Mouse (Mus musculus) cerebellum, adult 2 months (tissue): ENCODE results near the gene Rpl18. TPM values are rescaled to one million over a fixed set of nuclear protein-coding genes. Genes with fewer than 3 reads are reported as not detected.

Experiments
- DNase-seq, 2 experiments: peaks; one replicate each; pipeline ENCODE4 v3.0.0; 2021
- H3K27ac ChIP-seq: fragments of 200-500 bp; 2 replicates; pipeline ENCODE4 v1.5.1; 2012; ENCODE audit warnings: low read length, control low read depth, inconsistent platforms; ENCODE audit not compliant: insufficient read depth
- H3K27me3 ChIP-seq: fragments of 200-500 bp; 2 replicates; pipeline ENCODE4 v1.6.1; 2012; ENCODE audit warnings: inconsistent platforms, mild to moderate bottlenecking, low read length, moderate library complexity; ENCODE audit not compliant: control insufficient read depth, insufficient read depth
- H3K4me1 ChIP-seq: fragments of 200-500 bp; 2 replicates; pipeline ENCODE4 v1.6.1; 2011; ENCODE audit warnings: low read length; ENCODE audit not compliant: control insufficient read depth, insufficient read depth
- H3K4me3 ChIP-seq: fragments of 200-500 bp; replicated peaks from 2 replicates; pipeline ENCODE3; 2011; ENCODE audit warnings: mild to moderate bottlenecking, low read depth, low read length, control low read depth; ENCODE audit not compliant: insufficient read depth
- CTCF ChIP-seq: fragments of 200-500 bp; IDR thresholded peaks from 2 replicates; pipeline ENCODE4 v1.5.1; 2011; ENCODE audit warnings: low read depth, mild to moderate bottlenecking, control low read depth, low read length, moderate library complexity, borderline replicate concordance; ENCODE audit not compliant: insufficient read depth
- POLR2A ChIP-seq: fragments of 200-500 bp; IDR thresholded peaks from 2 replicates; pipeline ENCODE4 v1.6.1; 2011; ENCODE audit warnings: low read length, control low read depth, borderline replicate concordance; ENCODE audit not compliant: insufficient read depth
- WGBS: fragments of 180-500 bp; shearing (Covaris S2); methylation state at CpG from one replicate; pipeline ENCODE4 v1.1.7; 2018; 5-methylcytosine and 5-hydroxymethylcytosine counted together
- polyA plus RNA-seq: library from polyadenylated mRNA; depleted of rRNA; stranded (reverse); fragments of >200 nt; gene quantifications from 2 replicates; pipeline ENCODE4 v1.2.3, GENCODE M21; 2012

The Rpl18 gene
- polyA plus RNA-seq, 1 experiment = 359 TPM

DNA sequence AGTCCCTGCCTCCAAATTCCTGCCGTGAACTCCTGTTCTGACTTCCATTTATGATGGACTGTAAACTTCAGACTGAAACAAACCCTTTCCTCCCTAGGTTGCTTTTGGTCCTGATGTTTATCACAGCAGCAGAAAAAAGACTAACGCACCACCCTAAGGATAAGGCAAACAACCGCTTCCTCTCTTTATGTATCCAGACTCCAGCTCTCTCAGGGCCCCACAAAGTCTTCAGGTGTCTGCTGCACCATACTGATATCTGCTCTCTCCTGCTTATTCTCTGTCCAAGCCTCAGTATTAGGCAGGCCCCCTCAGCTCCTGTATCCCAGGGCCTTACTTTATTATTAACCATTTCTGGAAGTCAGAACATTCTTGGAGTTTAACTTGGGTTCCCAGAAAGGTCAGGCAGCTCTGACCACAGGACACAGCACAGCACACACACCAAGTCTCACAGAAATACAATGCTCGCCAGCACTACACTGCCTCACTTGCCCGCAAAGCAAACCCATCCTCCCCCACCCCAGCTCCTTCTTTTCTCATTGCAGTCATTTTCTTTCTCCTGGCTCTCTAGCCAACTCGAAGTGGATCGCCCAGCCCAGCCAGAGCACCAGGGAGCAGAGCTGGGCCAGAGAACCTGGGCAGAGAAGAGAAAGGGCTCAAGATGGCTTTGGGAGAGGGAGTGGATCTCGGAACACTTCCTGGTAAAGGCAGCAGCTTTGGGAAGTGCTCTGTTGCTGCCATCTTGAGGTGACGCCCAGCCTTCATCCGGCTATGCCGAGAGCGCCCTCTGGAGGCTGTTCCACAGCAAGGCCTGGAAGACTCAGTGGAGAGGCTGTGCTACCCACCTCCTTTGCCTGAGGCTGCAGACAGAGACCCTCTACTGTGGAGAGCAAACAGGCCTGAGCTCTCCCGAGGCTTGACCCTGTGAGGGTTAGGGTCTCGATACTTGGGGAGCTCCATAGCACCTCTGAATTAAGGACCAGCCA, 32.8 kb upstream of the Rpl18 start:
- H3K4me3 ChIP-seq = no peak overlapping the region
- DNase-seq = peak; percentile 87 to 90
- TF ChIP-seq POLR2A (peak; percentile 23; the same call in 1 of the 2 replicates), CTCF (peak; percentile 99)
- H3K27me3 ChIP-seq = no peaks in the 10 kb centered on the region
- WGBS = 29% methylated on average over 14 of the region's 14 CpGs
- H3K27ac ChIP-seq = peak overlapping the region; percentile 74
- H3K4me1 ChIP-seq = peaks cover 29% of the 10 kb centered on the region

GRCm38 (mm10) chr7:45683396-45684050, 31.7 kb upstream of the Rpl18 start, which contains the start of gene Ntn5:
Gene Ntn5 (plus strand): TSS chr7:45684022.
- H3K4me1 ChIP-seq = peaks cover 29% of the 10 kb centered on the region
- H3K27ac ChIP-seq = no peak within 1 kb of the TSS
- TF ChIP-seq POLR2A = no peak
- TF ChIP-seq CTCF = no peak
- DNase-seq = no peak
- 81% methylated on average over 7 of the region's 7 CpGs for WGBS
- H3K4me3 ChIP-seq = no peak within 1 kb of the TSS
- no peaks in the 10 kb centered on the region for H3K27me3 ChIP-seq

DNA sequence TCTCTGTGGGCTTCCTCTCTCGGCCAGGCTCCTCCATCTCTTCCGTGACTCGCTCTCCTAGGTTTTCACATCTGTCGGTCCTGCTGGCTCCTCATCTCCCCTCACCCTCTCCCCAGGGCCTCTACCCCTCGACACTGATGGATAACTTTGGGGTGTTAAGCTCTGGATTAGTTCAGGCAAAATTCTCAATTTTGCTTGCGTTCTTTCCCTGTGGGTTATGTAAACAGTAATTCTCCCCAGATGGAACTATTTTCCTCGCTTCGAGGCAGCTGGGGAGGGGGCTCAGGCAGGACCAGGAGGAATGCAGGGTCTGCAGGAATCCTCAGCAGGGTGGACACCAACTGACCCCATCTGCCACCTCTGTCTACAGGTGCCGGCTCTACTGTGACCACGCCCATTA, 29.4 kb upstream of the Rpl18 start:
- 72% methylated on average over 10 of the region's 10 CpGs for WGBS
- no peak for DNase-seq
- Histone ChIP-seq H3K27me3 (no peaks in the 10 kb centered on the region), H3K4me1 (peaks cover 20% of the 10 kb centered on the region), H3K27ac (no peak overlapping the region), H3K4me3 (no peak overlapping the region)
- TF ChIP-seq CTCF (no peak), POLR2A (no peak)

DNA sequence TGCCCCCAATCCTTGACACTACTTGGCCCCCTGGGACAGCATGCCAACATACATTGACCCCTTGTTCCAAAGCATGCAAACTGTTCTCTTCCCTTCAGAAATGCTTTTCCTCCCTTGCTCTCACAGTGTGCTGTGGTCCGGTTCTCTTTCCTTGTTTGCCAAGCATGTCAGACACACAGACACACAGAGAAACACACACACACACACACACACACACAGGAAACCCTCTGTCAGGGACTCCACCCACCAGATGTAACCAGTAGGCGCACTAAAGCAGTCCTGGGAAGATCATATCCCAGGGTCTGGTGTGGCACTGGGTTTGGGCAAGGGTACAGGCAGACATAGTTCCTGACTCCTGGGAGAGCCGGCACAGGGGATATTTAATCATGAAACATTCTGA, 28.4 kb upstream of the Rpl18 start:
- no peak for DNase-seq
- Histone ChIP-seq H3K27me3 (no peaks in the 10 kb centered on the region), H3K4me1 (peaks cover 11% of the 10 kb centered on the region), H3K27ac (no peak overlapping the region), H3K4me3 (no peak overlapping the region)
- TF ChIP-seq POLR2A (no peak), CTCF (no peak)
- 59% methylated on average over 3 of the region's 3 CpGs for WGBS

- Histone ChIP-seq H3K27me3 (no peaks in the 10 kb centered on the region), H3K27ac (no peak overlapping the region), H3K4me3 (no peak overlapping the region), H3K4me1 (no peaks in the 10 kb centered on the region)
- WGBS = 76% methylated on average over 6 of the region's 6 CpGs
- no peak for DNase-seq
- TF ChIP-seq CTCF (no peak), POLR2A (no peak)
Measured at GRCm38 (mm10) chr7:45689099-45689498, 26.2 kb upstream of the Rpl18 start.

DNA sequence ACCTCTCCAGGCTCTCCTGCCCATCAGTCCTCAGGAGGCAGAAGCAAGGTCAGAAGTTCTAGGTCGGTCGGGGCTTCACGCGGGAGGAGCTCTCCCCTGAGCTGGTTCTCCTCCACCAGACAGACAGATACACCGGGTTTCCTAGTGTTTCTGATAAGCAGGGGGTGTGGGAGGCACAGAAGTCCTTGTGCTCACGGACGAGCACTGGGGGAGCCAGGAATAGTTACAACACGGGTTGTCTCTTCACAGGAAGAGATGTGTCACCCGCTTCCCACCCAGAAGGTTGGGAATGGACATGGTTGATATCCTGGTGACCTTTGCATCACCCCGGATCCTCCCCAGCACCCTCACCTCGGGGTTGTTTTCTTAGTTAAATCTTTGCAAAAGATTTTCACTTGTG, 25.5 kb upstream of the Rpl18 start:
- DNase-seq = no peak
- Histone ChIP-seq H3K4me1 (no peaks in the 10 kb centered on the region), H3K27ac (no peak overlapping the region), H3K27me3 (no peaks in the 10 kb centered on the region), H3K4me3 (no peak overlapping the region)
- WGBS = 81% methylated on average over 11 of the region's 11 CpGs
- TF ChIP-seq CTCF = no peak
- TF ChIP-seq POLR2A = no peak

DNA sequence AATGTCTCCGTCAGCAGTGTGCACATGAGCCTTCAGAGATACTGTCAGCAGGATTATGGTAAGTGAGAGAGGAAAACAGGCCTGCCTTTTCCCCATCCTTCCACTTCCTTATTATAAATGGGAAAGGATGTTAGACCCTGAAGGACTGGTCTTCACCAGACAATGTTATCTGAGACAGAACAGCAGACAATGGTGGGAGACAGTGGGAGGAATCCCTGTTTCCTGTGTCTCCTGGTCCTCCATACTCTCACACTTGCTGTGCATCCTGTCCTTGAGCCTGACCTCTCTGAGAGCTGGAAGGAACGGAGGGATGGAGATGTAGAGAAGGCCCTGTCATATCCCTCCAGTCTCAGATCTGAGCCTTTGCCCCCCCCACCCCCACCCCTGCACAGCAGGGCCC, 22.9 kb upstream of the Rpl18 start:
- no peaks in the 10 kb centered on the region for H3K4me1 ChIP-seq
- TF ChIP-seq CTCF (no peak), POLR2A (no peak)
- no peak overlapping the region for H3K27ac ChIP-seq
- no peak for DNase-seq
- no peak overlapping the region for H3K4me3 ChIP-seq
- 82% methylated on average over 2 of the region's 2 CpGs for WGBS
- H3K27me3 ChIP-seq = no peaks in the 10 kb centered on the region
